Mouse (Mus musculus): Measurements from ENCODE around the gene Crcp.

- TF ChIP-seq CTCF (IDR thresholded peaks at IDR 0.05; ENCODE audit: low read depth) = no peak
- no peak for TF ChIP-seq EP300 (IDR thresholded peaks at IDR 0.05; ENCODE audit: low read depth)
Observed at GRCm38 (mm10) chr5:130101724-130102123, 72.6 kb downstream of the Crcp start.

All from liver, postnatal 0 days (tissue).